Mouse (Mus musculus) adrenal gland, adult 2 months (tissue): ENCODE data around the gene Nr2e1. TPM values are rescaled to one million over a fixed set of nuclear protein-coding genes. Genes with fewer than 3 reads are reported as not detected.

ENCODE experiments used
- DNase-seq: peaks from one replicate; pipeline ENCODE4 v3.0.0; 2021
- polyA plus RNA-seq: library from polyadenylated mRNA; depleted of rRNA; stranded (reverse); fragments of >200 nt; gene quantifications from 2 replicates; pipeline ENCODE4 v1.2.3, GENCODE M21; 2012
- total RNA-seq, 2 experiments: library from RNA; stranded (reverse); gene quantifications; 2 replicates each; pipeline ENCODE4 v1.2.3; 2021

The Nr2e1 gene
- total and polyA plus RNA-seq, 3 experiments: not detected

- no peak for DNase-seq
Observed at GRCm38 (mm10) chr10:42587961-42588750, 4.7 kb upstream of the Nr2e1 start.

DNA sequence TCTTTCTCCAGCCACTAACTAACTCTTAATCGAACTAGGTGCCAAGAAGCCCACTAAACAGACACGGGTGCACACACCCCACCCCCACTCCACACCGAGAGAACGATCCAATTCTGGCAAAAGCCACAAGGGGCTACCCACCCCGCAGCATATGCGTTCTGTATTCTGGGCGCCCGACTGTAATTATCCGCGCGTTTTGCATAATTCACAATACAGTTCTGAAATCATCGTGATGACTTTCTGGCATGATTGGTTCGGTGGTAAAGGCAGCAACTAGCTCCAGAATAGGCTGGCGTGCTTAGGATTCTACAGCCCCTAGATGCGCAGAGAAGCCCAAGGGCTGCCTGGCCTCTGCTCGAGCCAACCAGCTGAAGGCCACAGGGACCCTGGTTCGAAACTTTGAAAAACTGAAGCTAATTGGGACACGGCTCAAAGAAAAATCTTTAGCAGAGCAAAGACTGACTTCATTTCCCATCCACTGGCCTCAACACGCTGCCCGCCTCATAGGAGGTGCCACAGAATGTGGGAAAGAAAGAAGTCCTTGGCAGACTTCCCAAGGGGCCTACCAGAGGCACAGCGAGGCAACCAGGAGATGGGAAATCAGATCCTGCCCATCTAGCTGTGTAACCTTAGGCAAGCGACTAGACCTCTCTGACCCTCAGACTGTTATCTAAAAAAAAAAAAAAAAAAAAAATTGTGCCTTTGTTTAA, 2.3 kb upstream of the Nr2e1 start:
- DNase-seq: no peak

- DNase-seq: no peak
Observed at GRCm38 (mm10) chr10:42585156-42585555, 1.7 kb upstream of the Nr2e1 start.

DNA sequence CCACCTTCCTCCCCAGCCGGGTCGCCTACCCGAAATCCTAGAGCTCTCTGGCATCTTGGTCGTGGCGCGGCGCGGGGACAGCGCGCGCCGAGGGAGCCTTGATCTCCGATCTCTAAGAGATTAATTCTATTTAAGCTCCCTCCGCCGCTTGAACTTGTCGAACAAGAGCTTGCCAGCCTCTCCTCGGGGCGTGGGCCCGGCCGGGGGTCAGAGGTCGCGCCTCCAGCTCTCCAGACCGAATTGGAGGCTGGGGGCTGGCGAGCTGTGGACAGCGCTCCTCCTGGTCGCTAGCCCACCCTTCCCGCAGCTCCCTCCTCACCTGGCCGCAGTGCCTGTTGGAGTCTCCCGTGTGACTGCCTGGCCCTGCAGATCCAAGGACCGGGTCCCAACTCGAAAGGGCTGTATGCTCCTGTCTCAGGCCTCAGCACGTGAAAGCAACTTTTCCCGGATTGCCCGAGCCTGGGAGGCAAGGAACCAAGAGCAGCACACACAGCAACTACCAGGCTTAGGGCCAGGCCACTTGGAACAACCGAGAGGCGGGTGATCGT, 1.1 kb upstream of the Nr2e1 start:
- no peak for DNase-seq

GRCm38 (mm10) chr10:42583902-42584435, 537 bp upstream of the Nr2e1 start:
- DNase-seq: no peak

- no peak for DNase-seq
Observed at GRCm38 (mm10) chr10:42582566-42583110, 794 bp downstream of the Nr2e1 start.

GRCm38 (mm10) chr10:42581694-42582565, 1.5 kb downstream of the Nr2e1 start:
- DNase-seq: no peak

DNA sequence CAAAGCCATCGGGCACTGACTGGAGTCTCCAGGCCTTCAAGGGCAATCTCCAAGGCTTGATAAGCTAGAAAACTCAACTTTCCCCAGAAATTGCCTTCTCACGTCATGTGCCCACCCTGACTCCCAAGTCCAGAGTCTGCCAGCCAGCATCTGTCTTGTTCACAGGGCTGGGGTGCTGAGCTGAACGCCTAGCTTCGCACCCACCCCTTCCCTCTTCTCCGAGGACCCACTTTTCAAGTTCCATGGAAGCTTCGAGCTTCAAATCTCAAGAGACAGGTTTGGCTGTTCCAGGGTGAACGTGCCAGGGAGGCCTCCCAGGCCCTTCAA, 2.5 kb downstream of the Nr2e1 start:
- no peak for DNase-seq

DNA sequence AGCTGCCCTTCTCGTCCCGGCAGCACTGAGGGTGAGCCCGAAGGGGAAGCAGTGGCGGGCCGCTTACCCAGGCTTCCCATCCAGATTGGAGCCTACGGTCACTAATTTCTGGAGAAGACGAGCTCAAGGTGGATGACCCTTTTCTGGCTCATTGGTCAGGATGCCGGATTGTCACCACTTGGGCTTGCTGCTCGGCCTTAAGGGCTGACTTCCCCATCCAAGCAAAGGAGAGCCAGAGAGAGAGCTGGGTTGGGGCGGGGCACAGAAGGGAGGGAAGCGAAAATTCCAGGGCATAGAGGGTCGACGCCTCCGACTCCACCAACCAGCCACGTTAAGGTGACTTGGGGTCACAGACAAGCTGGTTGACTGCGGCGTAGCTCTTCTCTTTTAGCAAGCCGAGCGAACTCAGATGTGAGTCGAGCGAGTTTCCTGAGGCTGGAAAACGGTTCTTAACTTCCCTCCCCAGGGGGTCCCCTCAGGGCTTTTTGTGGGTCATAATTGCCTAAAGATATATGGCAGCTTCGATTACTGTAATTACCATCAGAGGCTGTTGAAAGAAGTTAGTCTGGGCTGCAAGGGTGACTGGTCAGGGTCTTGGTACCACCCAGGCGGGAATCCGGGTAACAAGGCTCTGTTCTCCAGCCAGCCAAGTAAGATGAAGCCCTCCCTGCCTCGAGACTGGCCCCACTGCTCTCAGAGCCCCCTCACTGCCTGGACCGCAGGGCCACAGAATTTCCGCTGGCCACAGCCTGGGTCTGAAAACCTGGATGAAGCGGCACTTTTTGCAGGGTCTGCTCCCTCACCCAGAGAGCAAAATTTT, 3.1 kb downstream of the Nr2e1 start:
- DNase-seq: no peak

GRCm38 (mm10) chr10:42579475-42580130, 3.8 kb downstream of the Nr2e1 start:
- no peak for DNase-seq

GRCm38 (mm10) chr10:42578698-42579474, 4.5 kb downstream of the Nr2e1 start:
- no peak for DNase-seq

- no peak for DNase-seq
Observed at GRCm38 (mm10) chr10:42578281-42578675, 5.2 kb downstream of the Nr2e1 start.

GRCm38 (mm10) chr10:42577525-42578280, 5.7 kb downstream of the Nr2e1 start:
- DNase-seq: no peak

GRCm38 (mm10) chr10:42574639-42575038, 8.8 kb downstream of the Nr2e1 start:
- no peak for DNase-seq

GRCm38 (mm10) chr10:42572971-42573370, 10.5 kb downstream of the Nr2e1 start:
- DNase-seq: no peak

DNA sequence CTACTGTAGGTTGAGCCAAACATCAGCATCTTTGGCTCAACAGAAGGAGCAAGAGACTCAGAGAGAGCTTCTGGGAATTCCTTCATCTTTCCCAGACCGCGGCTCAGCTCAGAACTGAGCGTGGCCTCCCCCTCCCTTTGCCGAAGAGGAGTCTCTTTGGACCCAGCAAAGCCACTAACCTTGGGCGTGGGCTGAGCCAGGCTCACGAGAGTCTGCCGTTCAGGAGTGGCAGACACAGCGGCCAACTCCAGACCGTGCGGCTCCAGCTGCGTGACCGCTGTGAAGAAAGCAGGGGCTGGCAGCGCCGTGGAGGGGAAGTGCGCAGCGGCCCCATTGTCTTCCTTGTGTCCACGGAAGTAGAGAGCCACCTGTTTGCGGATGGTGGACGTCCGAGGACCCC, 10.9 kb downstream of the Nr2e1 start:
- DNase-seq: no peak

- peak; percentile 54 for DNase-seq
Observed at GRCm38 (mm10) chr10:42562272-42562671, 21.2 kb downstream of the Nr2e1 start.

- DNase-seq: no peak
Observed at GRCm38 (mm10) chr10:42559581-42560200, 23.7 kb downstream of the Nr2e1 start.
